Mouse (Mus musculus) thymus, postnatal 0 days (tissue): ENCODE measurements around the gene Pthlh. TPM values are rescaled to one million over a fixed set of nuclear protein-coding genes. Genes with fewer than 3 reads are reported as not detected.
"Not testable (repeated sequence)": the region's sequence is repeated elsewhere in the genome, so short reads cannot be mapped to it uniquely, and the experiment has no call there.

Source experiments
- DNase-seq: peaks from one replicate; pipeline ENCODE4 v3.0.0-alpha.2; 2015; ENCODE audit warnings: low spot score
- polyA plus RNA-seq: library from polyadenylated mRNA; unstranded; fragments of >200 nt; fragmentation: Nextera tagmentation; extraction: Ambion mirVana; gene quantifications from 2 replicates; pipeline ENCODE4 v1.2.1, GENCODE M21; 2015

Pthlh gene
- 3.1 and 3.3 TPM in 2 replicates for polyA plus RNA-seq

DNA sequence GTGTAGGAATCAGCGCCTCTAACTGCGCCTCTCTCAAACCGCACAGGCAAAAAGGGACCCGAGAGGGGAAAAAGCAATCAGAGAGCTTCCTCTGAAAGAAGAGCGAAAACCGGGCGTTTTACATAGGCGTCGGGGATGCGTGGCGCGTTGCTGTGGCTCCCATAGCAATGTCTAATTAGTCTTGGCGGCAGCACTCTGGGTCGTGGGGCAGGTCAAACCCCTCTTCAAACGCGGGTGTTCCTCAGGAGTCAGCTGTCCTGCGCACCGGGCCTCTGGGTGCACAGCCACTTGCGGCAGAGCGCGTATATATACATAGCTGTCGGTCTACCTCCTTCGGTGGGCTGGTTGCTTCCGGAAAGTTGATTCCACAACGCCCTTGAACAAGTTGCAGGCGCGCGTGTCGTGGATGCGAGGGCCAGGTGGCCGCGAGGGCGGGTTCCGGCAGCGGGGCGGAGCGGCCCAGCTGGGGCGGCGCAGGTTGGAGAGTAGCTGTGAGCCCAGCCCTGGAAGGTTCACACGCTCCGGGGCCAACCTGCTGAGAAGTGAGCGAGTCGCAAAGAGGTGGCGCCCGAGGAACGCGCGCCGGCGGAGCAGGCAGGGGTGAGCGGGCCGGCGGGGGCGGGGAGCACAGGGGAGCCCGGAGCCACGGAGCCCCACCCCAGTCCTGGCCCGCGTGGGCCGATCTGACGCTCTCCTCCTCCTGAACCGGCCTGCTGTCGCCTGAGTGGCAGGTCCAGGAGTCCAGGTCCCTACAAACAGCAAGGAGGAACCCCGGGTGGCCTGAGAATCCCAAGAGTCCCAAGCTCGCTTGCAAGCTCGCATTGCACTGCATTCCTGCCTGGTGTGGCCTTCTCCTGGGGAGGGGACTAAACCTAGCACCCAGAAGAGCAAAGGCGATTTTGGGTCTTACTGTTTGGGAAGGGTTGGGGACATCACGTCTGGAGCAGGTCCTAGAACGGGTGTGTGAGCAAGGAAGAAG lies at the start of gene Pthlh:
TSS of gene Pthlh (minus strand) at position 597 of the 979 bp plus-strand sequence.
- DNase-seq: peak; percentile 10

- DNase-seq: no peak
These were observed 49.3 kb upstream of the Pthlh start for GRCm38 (mm10) chr6:147313331-147313730.

GRCm38 (mm10) chr6:147310435-147310978 lies 46.5 kb upstream of the Pthlh start:
- no peak for DNase-seq

DNA sequence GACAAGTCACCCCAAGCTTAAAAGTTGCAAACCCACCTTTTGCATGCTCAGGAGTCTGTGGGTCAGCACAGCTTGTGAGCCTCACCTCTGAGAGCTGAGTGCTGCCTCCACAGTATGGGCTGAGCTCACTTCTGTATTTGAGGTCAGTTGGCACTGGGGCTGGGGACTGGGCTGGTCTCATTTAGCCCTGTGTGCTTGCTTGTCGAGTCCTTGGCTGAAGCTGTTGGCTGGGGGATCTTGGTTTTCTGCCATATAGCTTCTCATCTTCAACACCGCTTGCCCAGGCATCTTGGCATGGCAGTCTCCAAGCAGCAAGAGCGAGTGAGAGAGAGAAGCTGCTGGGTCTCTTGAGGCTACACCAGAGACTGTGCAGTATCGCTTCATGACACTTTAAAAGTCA lies 46.1 kb upstream of the Pthlh start:
- no peak for DNase-seq

GRCm38 (mm10) chr6:147304236-147304635 lies 40.3 kb upstream of the Pthlh start:
- not testable (repeated sequence) for DNase-seq

GRCm38 (mm10) chr6:147299607-147300006 lies 35.6 kb upstream of the Pthlh start:
- no peak for DNase-seq

DNA sequence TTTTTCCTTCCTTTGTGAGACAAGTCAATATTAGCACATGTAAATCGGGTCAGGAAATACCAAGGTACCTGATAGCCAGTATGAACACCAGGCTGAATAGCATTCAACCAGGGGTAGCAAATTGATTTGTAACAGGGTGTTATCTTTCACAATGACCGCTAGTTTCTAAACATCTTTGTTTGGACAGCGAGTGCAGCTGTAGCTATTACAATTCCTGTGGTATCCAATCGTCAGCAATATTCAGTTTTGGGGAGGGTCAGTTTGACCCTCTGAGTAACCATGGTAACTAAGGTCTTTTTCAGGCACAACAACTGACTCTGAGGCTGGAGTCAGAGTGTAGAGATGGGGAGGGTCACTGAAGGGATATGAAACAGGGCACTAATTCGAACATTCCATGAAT lies 15.3 kb upstream of the Pthlh start:
- no peak for DNase-seq

GRCm38 (mm10) chr6:147268143-147268790 lies 4.3 kb upstream of the Pthlh start:
- no peak for DNase-seq

DNA sequence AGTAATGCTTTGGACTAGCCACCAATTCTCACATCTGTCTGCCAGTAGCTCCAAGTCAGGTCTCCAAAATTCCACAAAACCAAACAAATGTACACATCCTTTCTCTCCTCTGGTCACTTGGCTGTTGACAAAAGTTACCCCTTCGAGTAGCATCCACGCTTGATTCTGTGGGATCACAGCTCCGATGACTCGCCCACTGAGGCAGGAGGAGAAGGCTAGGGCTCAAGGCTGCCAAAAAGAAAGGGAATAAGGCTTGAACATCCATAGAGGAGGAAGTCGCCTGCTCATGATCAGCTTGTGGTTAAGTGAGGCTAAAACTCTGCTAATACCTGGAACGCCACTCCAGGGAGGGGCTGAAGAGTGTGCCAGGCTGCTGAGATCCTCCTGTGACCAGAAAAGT lies 2.5 kb upstream of the Pthlh start:
- no peak for DNase-seq

DNA sequence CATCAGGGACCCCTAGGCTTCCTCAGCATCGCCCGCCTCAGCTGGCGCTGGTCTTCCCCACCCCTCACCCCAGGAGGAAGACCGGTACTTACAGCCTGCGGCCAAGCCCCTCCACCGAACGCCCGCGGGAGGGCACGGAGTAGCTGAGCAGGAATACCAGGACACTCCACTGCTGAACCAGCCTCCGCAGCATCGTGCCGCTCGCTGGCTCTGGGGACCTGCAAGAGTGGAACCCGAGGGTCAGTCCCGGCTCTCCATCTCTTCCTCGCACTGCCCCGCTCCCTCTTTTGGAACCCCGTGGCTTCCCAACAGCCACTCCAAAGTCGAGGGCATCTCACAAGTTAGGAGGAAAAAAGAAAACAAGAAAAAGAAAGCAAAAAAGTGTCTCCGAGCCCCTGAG lies 805 bp downstream of the Pthlh start:
- DNase-seq: no peak

GRCm38 (mm10) chr6:147261616-147262015 lies 2.4 kb downstream of the Pthlh start:
- DNase-seq: no peak

- no peak for DNase-seq
These were observed 3.2 kb downstream of the Pthlh start for GRCm38 (mm10) chr6:147260766-147261165.

GRCm38 (mm10) chr6:147247782-147248181 lies 16.2 kb downstream of the Pthlh start:
- DNase-seq: no peak

DNA sequence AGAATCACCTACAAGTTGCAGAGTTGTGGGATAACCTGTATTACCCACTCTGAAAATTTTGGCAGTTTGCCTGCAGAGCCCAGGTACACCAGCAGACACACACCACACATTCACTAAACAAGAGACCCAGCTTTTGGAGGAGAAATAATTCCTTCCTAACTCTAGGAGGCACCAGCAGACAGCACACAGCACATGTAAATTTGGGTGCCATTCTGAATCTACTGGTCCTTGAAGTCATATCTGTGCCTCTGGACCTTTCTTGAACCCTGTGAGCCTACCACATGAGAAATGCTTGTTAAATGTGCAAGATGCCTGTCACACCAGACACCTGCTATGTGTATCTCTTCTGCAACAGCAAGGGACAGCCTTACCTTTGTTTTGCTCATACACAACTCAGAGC lies 19.7 kb downstream of the Pthlh start:
- no peak for DNase-seq

GRCm38 (mm10) chr6:147243655-147244054 lies 20.3 kb downstream of the Pthlh start:
- no peak for DNase-seq

GRCm38 (mm10) chr6:147241541-147241940 lies 22.4 kb downstream of the Pthlh start:
- no peak for DNase-seq

GRCm38 (mm10) chr6:147240203-147240804 lies 23.7 kb downstream of the Pthlh start:
- DNase-seq: peak; percentile 47

DNA sequence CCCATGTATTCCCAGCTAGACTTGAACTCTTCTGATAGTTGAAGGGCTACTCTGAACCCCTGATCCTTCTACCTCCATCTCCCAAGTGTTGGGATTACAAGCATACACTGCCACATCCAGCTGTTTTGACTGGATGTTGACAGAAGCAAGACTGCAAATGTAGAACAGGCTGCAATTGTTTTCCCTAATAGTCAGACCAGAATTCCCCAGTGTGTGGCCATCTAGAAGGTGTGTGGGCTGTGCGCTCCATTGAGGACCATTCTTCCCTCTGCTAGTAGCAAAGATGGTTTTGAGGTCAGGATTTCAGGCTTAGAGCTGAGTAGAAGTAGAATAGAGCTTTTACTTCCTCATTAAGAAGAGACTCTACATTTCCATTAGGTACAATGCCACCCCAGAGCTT lies 37.3 kb downstream of the Pthlh start:
- DNase-seq: no peak

DNA sequence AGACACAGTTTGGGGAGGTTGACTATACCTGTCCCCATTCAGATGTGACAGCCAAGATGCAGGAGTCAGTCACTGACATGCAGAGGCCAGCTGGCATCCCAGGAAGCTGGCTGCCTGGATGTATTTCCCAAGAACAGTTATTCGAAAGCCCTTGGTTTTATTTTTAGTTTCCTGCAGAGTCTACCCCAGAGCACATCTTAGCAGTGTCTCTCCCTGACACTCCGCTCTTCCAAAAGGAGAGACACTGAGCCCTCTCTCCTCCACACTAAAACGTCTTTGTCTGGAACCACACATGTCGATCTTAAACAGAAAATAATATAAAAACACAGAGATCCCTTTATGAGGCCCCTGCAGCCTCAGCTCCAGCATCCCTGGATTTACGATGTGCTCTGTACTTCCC lies 44.9 kb downstream of the Pthlh start:
- DNase-seq: no peak

DNA sequence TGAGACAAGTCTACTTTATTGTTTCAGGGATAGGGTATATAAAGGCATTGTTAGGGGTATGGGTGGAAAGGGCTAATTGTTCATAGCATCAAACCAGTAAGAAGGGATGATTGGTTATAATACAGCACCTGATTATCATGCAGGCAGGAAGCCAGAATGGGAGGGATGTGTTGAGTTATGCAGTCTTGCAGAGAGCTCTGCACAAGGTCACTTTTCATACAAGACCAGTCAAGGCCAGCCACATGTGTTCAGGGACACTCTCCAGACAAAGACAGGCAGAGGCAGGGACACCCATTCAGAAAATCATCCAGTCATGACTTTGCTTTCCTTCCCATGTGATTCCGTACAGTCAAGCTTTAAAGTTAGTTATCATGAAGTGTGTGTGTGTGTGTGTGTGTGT lies 47.8 kb downstream of the Pthlh start:
- no peak for DNase-seq

DNA sequence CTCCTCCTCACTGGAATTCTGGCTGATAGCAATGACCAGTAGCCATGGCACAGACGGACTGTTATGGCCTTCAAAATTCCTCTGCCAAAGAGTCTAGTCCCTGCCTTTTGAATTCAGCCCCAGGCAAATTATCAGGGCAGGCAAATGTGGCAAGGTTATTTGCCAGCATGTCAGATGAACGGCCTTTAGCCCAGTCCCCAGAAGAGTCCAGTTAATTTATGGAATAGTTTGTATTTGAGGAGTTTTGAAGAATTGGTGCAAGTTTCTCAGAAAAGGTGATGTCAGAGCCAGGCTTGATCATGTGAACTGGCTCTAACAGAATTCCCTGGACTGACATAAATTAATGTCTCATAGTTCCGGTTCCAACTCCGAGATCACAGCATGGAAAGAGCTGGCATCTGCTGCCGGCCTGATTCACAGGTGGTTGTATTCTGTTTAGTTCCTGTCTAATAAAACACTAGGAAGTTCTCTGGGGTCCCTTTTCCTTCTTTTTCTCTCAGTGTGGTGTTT lies 56.1 kb downstream of the Pthlh start:
- DNase-seq: no peak
